Mouse (Mus musculus) lung, embryonic 14.5 days (tissue): ENCODE measurements around the gene Scp2d1. TPM values are rescaled to one million over a fixed set of nuclear protein-coding genes. Genes with fewer than 3 reads are reported as not detected.

ENCODE experiments used
- ATAC-seq: fragments of 200-750 bp; cut with Nextera tagmentation; 2 replicates; pipeline ENCODE4 v1.8.0; 2017; ENCODE audit warnings: mild to moderate bottlenecking, moderate TSS enrichment, moderate library complexity; ENCODE audit not compliant: insufficient read depth
- DNase-seq: peaks from one replicate; pipeline ENCODE4 v3.0.0-alpha.2; 2015
- H3K27ac ChIP-seq: fragments of 300-500 bp; sonication (generic); 2 replicates; pipeline ENCODE4 v1.5.1; 2014; ENCODE audit warnings: low read depth, mild to moderate bottlenecking, moderate library complexity
- H3K27me3 ChIP-seq: fragments of 300-500 bp; sonication (generic); 2 replicates; pipeline ENCODE4 v1.6.1; 2014; ENCODE audit warnings: low read length, control low read depth; ENCODE audit not compliant: insufficient read depth
- H3K36me3 ChIP-seq: fragments of 300-500 bp; sonication (generic); 2 replicates; pipeline ENCODE4 v1.6.1; 2014; ENCODE audit warnings: control low read depth; ENCODE audit not compliant: insufficient read depth
- H3K4me1 ChIP-seq: fragments of 300-500 bp; sonication (generic); 2 replicates; pipeline ENCODE4 v1.6.1; 2014; ENCODE audit warnings: antibody characterized with exemption, control low read depth; ENCODE audit not compliant: insufficient read depth
- H3K4me2 ChIP-seq: fragments of 300-500 bp; sonication (generic); 2 replicates; pipeline ENCODE4 v1.6.1; 2014; ENCODE audit warnings: mild to moderate bottlenecking
- H3K4me3 ChIP-seq: fragments of 300-500 bp; sonication (generic); 2 replicates; pipeline ENCODE4 v1.5.1; 2014; ENCODE audit warnings: low read depth, low read length
- H3K9ac ChIP-seq: fragments of 300-500 bp; sonication (generic); 2 replicates; pipeline ENCODE4 v1.6.1; 2014
- H3K9me3 ChIP-seq: fragments of 300-500 bp; sonication (generic); 2 replicates; pipeline ENCODE4 v1.6.1; 2016; ENCODE audit warnings: low read depth, low read length, control low read depth
- CTCF ChIP-seq: IDR thresholded peaks from 2 replicates; pipeline ENCODE4 v1.5.1; 2016; ENCODE audit warnings: antibody characterized with exemption, low read depth
- WGBS: fragments of 180-500 bp; shearing (Covaris S2); extraction: QIAGEN DNeasy Blood & Tissue Kit; methylation state at CpG from one replicate; pipeline ENCODE4 v1.1.7; 2014; 5-methylcytosine and 5-hydroxymethylcytosine counted together
- polyA plus RNA-seq: library from polyadenylated mRNA; unstranded; fragments of >200 nt; fragmentation: Nextera tagmentation; extraction: Ambion mirVana; gene quantifications from 2 replicates; pipeline ENCODE4 v1.2.1, GENCODE M21; 2014

Scp2d1 gene
- polyA plus RNA-seq, 1 experiment from 2014 or later = not detected

DNA sequence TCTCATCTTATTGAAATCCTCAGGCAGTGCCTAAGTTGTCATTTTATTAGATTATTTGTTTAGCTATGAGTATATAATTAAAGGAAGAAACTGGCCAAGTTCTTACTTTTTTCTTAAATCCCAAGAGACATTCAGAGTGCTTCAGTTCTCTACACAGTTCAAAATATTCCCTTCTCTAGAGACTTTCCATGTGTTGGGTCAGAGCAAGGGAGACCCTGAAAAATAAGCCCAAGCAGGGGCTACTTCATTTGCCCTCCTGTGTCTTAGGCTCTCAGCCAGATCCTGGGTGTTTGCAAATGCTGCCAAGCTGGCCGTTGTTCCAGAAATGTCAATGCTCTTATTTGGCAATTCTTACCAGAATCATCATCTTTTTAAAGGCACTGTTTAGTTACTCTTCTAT is 40.3 kb upstream of the Scp2d1 start:
- WGBS = 48% methylated on average over 1 of the region's 1 CpGs
- DNase-seq = peak; percentile 71
- Histone ChIP-seq H3K4me1 (peaks cover 13% of the 10 kb centered on the region), H3K4me3 (no peak overlapping the region), H3K9me3 (no peaks in the 10 kb centered on the region), H3K27ac (no peak overlapping the region), H3K4me2 (no peak overlapping the region), H3K27me3 (no peaks in the 10 kb centered on the region), H3K36me3 (no peaks in the 10 kb centered on the region), H3K9ac (no peak overlapping the region)
- ATAC-seq = 0 out of 2 replicates have a peak, but pooled peaks have one; percentile 55
- TF ChIP-seq CTCF = no peak

DNA sequence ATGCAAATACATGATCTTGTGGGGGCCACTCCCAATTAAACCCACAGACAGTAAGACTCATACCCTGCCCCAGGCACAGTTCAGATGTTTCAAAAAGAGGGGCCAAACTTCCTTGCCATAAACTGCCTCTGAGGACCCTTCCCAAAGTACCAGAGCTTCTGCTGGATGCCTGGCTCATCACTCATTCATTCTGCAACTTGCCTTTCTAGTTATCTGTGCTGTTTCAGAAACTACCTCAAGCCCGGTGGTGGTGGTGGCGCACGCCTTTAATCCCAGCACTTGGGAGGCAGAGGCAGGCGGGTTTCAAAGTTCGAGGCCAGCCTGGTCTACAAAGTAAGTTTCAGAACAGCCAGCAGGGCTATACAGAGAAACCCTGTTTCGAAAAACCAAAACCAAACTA is 39.6 kb upstream of the Scp2d1 start:
- DNase-seq (no peak), ATAC-seq (no peak)
- Histone ChIP-seq H3K27ac (no peak overlapping the region), H3K9ac (no peak overlapping the region), H3K4me1 (peaks cover 13% of the 10 kb centered on the region), H3K4me3 (no peak overlapping the region), H3K27me3 (no peaks in the 10 kb centered on the region), H3K9me3 (no peaks in the 10 kb centered on the region), H3K4me2 (no peak overlapping the region), H3K36me3 (no peaks in the 10 kb centered on the region)
- no peak for TF ChIP-seq CTCF
- 93% methylated on average over 6 of the region's 6 CpGs for WGBS

DNA sequence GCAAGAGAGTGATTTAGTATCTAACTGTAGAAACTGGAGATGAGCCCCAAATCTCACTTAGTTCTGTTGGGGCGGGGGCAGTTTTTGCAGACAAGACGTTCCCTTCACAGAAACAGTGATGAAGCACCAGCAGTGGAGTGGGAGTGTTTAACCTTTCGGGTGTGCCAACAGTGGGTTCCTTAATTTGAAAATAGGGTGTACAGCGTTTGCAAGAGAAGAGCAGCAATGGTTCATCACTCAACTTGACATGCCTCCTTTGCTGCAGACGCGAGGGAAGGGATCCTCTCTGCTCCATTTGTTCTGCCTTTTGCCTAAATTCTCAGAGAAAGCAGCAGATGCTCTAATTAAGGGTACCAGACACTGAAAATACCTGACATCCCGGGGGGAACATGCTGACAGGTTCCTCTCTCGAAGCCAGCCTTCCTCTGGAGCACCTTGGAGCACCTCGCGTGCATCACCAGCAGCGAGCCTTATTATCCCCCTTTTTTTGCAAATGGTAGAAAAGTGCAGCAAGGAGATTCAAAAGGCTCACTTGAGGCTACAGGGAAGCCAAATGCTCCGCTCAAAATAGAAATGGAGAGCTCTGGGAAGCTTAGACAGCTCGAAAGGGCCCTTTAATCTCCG is 31.7 kb upstream of the Scp2d1 start:
- 61% methylated on average over 14 of the region's 14 CpGs for WGBS
- Histone ChIP-seq H3K4me3 (no peak overlapping the region), H3K4me1 (no peaks in the 10 kb centered on the region), H3K36me3 (no peaks in the 10 kb centered on the region), H3K27me3 (no peaks in the 10 kb centered on the region), H3K9me3 (no peaks in the 10 kb centered on the region), H3K4me2 (no peak overlapping the region), H3K9ac (no peak overlapping the region), H3K27ac (no peak overlapping the region)
- no peak for TF ChIP-seq CTCF
- DNase-seq (no peak), ATAC-seq (no peak)

DNA sequence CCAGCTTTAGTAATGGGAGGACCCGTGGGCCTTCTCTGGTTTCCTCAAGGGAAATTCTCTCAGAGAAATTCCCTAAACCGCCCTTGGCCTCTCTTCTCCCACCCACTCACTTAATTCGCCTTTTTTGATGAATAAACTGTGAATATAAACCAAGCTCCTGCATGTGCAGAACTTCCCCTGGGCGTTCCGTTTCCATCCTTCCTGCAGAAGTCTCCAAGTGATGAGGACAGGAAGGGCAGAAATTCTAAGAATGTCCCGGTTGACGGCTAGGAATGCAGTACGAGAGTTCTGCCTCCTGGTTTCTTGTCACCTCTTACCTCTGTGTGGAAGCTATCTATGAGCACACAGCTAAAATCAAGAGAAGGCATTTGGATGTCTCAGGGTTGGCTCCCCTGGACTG is 25.9 kb upstream of the Scp2d1 start:
- H3K36me3 ChIP-seq = no peaks in the 10 kb centered on the region
- no peaks in the 10 kb centered on the region for H3K27me3 ChIP-seq
- H3K9me3 ChIP-seq = no peaks in the 10 kb centered on the region
- ATAC-seq (peak; percentile 41; the same call in 1 of the 2 replicates), DNase-seq (peak; percentile 46)
- no peak overlapping the region for H3K9ac ChIP-seq
- 13% methylated on average over 8 of the region's 8 CpGs for whole genome bisulfite sequencing
- no peak overlapping the region for H3K27ac ChIP-seq
- no peak for TF ChIP-seq CTCF
- H3K4me3 ChIP-seq = no peak overlapping the region
- H3K4me2 ChIP-seq = no peak overlapping the region
- H3K4me1 ChIP-seq = peaks cover 7% of the 10 kb centered on the region; the same call in 1 of the 2 replicates

DNA sequence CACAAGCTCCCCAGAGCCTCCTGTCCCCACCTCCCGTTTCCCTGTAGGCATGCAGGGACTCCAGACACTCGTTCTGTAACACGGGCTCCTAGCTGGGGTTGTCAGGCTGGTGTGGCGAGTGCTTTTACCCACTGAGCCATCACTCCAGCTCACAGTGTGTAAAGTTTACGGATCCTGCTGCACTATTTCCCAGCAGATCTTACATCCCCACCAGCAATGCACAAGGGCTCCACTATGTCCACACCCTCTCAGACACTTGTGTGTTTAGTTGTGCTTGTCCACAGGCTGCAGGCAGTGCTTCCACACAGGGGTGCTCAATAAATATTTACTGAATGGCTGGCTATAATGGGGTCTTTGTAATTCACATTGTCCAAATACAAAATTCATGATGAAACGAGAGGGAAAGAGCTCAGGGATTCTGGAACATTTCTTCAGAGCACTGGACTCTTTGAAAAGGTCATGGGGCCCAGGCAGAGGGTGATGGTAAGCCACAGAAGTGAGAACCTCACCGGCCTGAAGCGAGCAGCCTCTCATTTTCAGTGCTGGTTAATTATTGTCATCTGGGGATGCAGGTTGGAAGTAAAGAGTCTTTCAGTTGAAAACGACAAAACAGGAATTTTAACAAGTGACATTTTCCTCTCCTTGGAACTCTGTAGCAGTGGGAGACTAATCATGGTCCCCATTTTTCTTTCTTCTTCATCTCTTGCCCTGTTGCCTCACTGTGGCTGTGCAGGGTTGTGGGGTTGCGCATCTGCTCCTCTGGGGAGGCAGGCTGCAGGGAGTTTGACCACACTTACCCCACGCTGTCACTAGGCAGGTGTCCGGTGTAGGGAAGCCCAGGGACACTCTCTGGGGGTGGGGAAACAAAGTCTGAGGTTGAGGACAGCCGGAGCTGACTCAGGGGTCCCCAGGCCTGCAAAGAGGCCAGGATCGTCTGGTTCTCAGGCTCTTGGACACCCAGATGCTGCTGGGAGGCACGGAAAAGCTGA is 15.4 kb upstream of the Scp2d1 start:
- Histone ChIP-seq H3K4me2 (no peak overlapping the region), H3K9ac (no peak overlapping the region), H3K9me3 (no peaks in the 10 kb centered on the region), H3K4me3 (no peak overlapping the region), H3K36me3 (no peaks in the 10 kb centered on the region), H3K27ac (peak overlapping the region; percentile 80), H3K4me1 (no peaks in the 10 kb centered on the region), H3K27me3 (no peaks in the 10 kb centered on the region)
- TF ChIP-seq CTCF = no peak
- ATAC-seq (peak; percentile 90), DNase-seq (peak; percentile 13)
- 37% methylated on average over 15 of the region's 15 CpGs for WGBS

DNA sequence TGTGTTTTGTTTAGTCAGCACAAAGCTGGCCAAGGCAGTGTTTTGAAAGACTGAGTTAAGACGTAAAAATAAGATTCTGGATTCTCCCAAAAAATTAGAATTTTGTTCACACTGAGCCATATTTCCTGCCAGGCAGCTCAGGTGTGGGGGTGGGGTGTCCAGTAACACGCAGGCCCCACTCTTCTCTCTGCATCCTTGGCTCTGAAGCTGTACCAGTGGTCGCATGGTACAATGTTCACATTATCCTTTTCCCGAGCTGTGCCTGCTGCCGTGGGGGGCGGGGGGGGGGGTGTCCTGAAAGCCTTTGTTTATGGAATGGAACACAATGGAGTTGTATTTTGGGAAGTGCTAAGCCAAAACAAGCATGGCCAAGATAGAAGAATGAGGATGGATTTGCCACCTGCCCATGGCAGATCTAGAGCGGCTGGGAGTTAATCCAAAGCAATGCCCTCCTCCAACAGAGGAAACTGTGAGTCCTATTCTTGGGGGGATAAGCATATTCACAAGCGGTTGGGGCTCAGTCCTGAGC is 5.1 kb downstream of the Scp2d1 start:
- H3K36me3 ChIP-seq = no peaks in the 10 kb centered on the region
- no peak overlapping the region for H3K4me2 ChIP-seq
- no peak overlapping the region for H3K4me3 ChIP-seq
- no peaks in the 10 kb centered on the region for H3K27me3 ChIP-seq
- H3K4me1 ChIP-seq = no peaks in the 10 kb centered on the region
- H3K27ac ChIP-seq = no peak overlapping the region
- DNase-seq (no peak), ATAC-seq (no peak)
- no peaks in the 10 kb centered on the region for H3K9me3 ChIP-seq
- H3K9ac ChIP-seq = no peak overlapping the region
- 63% methylated on average over 8 of the region's 8 CpGs for WGBS
- no peak for TF ChIP-seq CTCF
